Mouse (Mus musculus) heart, adult 9 months (tissue): ENCODE measurements around the gene Chmp2a.
"Not testable (repeated sequence)": the region's sequence is repeated elsewhere in the genome, so short reads cannot be mapped to it uniquely, and the experiment has no call there.

ENCODE experiments used
- DNase-seq, 2 experiments: peaks; one replicate each; pipeline ENCODE4 v3.0.0; 2022; ENCODE audit warnings: low spot score in 2 of 2

Chmp2a gene

DNA sequence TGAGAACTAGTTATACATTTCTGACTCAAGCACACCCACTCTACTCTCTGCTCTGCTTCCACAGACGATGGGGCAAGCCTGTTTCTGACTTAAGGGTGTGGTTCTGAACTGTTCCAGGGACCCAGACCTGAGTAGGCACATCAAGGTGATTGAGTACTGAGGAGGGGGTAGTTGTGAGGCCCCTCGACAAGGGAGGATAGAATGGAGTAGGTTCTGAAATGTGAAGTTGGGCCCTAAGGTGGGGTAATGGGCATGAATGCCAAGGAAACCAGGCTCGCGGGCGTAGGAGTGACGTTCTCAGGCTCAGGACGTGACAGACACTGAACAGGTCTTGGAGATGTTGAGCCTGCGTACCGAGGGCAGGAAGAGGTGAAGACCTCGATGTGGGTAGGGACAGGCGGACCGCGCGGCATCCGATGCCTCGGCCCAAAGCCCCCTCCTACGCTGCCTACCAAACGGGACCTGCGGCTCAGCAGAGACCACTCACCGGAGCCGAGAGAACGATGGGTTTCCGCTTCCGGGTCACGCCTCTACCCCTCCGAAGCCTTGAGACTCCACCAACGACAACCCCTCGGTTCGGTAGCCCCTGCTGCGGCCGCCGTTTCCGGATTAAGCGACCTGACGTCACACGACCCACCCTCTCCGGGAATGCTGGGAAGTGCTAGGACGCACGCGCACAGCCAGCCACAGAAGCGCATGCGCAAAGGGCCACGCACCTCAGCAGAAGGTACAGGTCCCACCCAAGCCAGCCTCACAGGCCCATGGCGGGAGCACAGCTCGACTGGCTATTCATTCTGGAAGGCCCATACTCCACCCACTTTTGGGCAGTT is at the start of gene Chmp2a:
TSS of gene Chmp2a (minus strand) at position 660 of the 830 bp plus-strand sequence.
- peak; percentile 96 to 98 for DNase-seq

- no peak for DNase-seq
Observed at GRCm38 (mm10) chr7:13072293-13072692, 37.7 kb upstream of the Chmp2a start.

- not testable (repeated sequence) for DNase-seq
Observed at GRCm38 (mm10) chr7:13063399-13063798, 28.8 kb upstream of the Chmp2a start.

DNA sequence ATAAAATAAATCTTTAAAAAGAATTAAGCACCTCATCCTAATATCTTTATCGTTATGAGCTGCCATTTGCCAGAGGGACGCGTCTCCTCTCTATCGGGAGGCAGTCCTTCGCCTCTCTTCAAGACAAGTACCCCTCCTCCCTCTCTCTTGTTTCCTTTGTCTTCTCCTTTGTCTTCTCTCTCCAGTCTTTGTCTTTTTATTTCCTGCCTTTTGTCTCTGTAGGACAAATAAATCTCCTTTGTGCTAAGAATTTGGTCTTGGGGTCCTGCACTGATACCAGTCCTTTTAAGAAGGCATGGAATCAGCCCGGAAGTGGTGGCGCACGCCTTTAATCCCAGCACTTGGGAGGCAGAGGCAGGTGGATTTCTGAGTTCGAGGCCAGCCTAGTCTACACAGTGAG is 24.9 kb upstream of the Chmp2a start:
- DNase-seq, result no peak

- DNase-seq, result no peak
Observed at GRCm38 (mm10) chr7:13056913-13057700, 22.5 kb upstream of the Chmp2a start.

DNA sequence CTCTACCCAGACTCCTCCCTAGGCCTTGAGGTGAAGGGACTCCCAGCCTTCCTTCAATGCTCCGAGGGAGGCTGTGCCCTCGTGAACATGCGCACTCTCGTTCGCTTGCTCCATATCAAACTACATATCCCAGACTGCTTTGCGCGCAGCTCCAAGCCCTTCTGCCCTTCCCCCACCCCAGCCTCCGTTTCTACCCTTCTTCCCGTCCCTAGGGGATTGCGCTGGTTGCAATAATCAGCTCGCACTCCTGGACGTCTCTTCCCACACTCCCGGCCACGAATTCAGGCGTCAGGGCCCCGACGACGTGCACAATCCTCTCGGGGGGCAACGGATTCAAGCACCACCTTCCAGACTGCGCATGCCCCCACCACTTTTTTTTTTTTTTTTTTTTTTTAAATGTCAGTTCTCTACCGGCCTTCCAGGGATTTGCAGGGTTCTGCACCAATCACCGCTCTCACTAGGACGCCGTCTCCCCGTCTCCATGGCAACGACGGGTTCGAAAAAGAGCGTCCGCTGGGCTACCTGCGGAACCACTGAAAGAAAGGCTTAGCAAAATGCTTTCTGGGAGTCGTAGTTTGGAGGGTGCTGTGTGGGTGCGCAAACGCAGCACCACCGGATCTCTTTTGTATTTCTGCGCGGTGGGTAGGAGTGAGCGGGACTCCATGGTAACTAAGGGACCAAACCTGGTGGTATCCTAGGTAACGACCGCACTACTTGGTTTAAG is 19.8 kb upstream of the Chmp2a start, which contains the start of gene Mzf1:
TSS of gene Mzf1 (minus strand) at position 478 of the 724 bp plus-strand sequence.
- peak; percentile 92 to 94 for DNase-seq

GRCm38 (mm10) chr7:13053961-13054286 is 19.3 kb upstream of the Chmp2a start:
- no peak for DNase-seq

DNA sequence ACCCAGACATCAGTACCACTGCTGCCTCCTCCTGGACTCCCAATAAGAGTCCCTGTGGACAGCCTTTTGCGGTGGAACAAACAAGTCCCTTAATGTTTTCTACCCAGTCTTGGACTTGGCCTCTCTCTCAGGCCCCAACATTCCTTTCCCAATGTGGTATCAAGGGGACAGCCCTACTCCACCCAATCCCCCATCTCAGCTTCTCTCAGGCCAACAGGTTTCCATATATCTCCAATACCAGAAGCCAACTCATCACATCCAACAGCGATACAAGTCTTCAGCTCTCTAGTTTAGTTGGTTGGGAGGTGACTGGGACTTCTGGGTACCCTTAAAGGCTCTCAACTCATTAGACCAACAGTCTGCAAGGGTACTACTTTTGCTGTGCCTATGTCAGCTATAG is 18.9 kb upstream of the Chmp2a start:
- no peak for DNase-seq

DNA sequence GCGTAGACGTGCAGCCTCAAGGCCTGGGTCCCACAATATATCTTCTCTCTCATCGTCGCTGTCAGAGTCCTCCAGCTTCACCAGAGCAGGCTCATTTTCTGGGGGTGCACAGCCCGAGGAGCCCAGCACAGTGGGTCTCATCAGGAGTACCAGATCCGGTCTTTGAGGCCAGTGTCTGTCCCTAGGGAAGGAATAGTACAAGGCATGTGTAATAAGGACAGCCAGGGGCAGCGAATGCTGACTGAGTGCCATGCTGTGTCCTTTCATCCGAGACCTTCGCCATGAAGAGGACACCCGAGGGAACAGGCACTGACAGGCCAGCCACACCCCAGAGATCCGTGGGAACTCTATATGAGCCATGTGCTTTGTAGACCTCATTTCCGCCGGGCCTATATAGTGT is 18.4 kb upstream of the Chmp2a start:
- no peak for DNase-seq

DNA sequence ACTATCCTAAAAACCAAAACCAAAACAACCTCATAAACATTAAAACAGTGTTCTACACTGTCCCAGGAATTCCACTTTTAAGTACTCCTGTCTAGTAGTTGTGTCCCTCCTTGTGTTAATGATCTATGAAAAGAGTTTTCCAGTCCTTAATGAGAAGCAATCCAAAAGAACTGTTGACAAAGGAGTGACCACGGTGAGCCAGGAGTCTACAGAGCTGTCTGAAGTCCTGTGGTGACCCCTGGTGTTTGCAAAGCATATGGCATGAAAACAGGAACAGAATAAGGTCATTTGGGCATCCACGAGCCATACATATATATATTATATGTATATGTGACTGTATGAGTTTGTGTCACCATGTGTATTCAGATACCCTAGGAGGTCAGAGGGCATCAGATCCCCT is 11.5 kb upstream of the Chmp2a start:
- DNase-seq, result peak in 1 of 2 experiments; percentile 59

DNA sequence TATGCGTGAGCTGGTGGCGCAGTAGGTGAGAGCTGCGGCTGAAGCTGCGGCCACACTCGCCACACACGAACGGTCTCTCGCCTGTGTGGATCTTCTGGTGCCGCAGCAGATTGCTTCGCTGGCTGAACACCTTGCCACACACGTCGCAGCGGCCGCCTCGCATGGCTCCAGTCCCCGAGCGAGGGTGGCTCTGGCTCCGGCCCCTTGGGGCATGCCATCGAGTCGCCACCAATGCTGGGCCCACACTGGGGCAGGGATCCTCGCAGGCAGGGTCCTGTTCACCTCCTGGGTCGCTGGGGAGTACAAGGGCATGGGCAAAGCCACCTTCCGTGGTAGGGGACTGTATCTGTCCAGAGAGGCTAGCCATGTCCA is 9.6 kb upstream of the Chmp2a start:
- DNase-seq, result no peak

GRCm38 (mm10) chr7:13043445-13044253 is 9.0 kb upstream of the Chmp2a start:
- DNase-seq, result no peak

GRCm38 (mm10) chr7:13043120-13043444 is 8.5 kb upstream of the Chmp2a start:
- DNase-seq, result no peak

DNA sequence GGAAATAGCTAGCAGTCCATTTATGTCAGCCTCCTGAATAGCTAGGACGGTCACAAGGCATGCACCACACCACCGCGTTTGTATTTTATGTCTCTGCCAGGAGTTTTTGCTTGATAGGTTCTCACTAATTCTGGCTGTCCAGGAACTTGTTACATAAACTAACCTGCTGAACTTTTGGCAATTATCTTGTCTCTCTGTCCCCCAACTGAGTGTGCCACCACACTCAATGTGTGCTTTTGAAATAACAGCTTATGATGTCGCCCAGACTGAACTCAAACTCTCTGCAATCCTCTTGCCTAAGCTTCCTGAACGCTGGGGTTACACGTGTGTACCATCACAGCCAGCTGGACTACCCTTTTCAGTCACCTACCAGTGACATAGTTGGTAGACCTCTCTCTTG is 7.9 kb upstream of the Chmp2a start:
- no peak for DNase-seq

GRCm38 (mm10) chr7:13041256-13041655 is 6.6 kb upstream of the Chmp2a start:
- no peak for DNase-seq

- no peak for DNase-seq
Observed at GRCm38 (mm10) chr7:13039181-13039580, 4.6 kb upstream of the Chmp2a start.

DNA sequence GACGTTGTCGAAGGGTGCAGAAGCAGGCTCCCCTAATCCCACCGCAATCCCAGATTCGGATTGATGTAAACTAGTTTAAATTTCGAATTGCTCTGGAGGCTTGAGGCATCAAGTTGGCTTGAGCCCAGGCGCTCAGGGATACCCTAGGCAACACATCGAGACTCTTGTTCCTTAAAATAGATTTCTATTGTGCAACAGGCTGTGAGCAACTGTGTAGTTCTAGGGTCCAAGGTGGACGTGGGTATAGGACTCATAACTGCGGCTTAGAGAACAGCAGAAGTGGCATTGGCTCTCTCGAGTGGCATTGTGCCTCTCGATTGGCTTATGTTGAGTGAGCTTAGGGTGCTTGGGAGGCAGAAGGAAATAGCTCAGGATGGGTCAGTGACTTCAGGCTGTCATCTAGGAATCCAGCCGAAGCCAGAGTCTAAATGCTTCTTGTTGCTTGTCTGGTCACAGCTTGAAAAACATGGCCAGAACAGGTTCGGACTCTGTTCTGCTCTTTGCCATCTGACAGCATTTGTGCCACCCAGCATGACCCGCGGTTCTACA is 4.1 kb upstream of the Chmp2a start:
- DNase-seq, result no peak

GRCm38 (mm10) chr7:13037901-13038555 is 3.4 kb upstream of the Chmp2a start, which contains the start of gene Ube2m:
Gene Ube2m (minus strand): TSS chr7:13038275.
- DNase-seq, result peak; percentile 97 to 98

DNA sequence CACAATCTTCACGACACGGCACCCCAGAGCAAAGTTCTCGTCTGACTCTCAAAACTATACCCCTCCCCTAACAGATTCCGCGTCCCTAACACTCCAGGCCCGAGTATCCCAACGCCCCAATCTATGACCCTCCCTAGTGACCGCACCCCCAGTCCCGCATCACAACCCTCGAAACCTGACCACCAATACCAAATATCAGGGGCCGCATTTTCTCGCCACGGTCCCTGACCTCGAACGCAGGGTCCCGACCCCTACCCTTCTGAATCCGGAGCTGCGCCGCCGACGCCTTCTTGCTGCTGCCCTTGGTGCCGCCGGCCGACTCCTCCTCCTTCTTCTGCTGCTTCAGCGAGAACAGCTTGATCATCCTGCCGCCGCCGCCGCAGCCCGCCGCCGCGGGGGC is 2.8 kb upstream of the Chmp2a start:
- no peak for DNase-seq

DNA sequence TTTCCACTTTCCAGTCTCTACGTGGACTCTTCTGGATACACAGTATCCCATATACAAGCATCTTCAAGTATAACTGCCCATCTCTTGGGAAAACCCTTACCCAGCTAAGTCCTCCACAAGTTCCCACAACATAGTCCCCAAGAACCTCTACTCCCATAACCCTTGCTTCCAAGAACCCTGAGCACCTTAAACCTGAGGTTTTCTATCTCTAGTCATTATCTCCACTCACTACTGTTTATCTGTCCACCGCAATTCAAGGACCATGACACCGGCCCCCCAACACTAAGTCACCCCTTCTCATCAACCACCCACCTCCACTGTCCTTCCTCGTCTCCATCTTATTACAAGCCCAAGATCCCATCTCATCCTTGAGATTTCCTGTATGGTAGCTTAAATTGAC is 2.2 kb upstream of the Chmp2a start:
- DNase-seq, result no peak
